Mouse (Mus musculus): ENCODE measurements at regions not wholly inside any gene's neighbourhood (a gene's known extent, or its start where the extent isn't known, plus 50 kb on each side); places are given as distances from the start of the nearest gene placed in this dataset.

DNA sequence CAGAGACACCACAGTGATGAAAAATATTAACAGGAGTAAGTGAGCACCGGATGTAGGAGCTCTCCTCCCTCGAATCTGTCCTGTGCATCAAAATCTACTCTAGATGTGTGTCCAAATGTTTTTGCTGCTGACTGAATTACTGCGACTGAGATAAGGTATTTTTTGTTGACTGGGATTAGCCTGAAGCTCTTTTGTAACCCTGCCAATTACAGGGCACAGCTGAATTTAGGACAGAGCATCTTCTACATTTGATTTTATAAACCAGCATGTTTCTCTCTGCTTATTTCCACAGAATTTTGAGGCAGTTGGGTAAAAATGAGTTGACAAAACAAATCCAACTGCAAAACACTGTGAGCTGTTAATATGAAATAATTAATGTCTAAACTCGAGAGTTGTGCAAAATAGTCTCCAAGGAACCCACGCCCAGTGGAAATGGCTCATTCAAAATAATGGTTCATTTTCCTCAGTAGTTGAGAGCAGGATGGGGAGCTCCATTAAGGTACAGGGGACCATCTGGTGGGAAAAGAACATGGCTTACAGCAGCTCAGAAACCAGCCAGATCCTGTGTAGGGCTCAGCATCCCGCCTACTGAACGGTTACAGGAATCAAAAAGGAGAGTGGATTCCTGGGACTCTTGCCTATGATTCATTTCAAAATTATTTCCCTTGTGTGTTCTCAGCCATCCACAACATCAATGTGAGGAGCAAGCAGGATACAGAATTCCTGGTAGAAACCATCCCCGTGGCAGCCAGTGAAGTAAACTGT, 76.1 kb downstream of the 1700129C05Rik start:
- TF ChIP-seq MYOD1 (IDR thresholded peaks at IDR 0.05; ENCODE audit: control insufficient read depth, insufficient read length, low read depth) (no peak), CTCF (IDR thresholded peaks at IDR 0.05; ENCODE audit: control insufficient read depth, insufficient read depth, insufficient read length) (no peak), MAX (IDR thresholded peaks at IDR 0.05) (no peak), USF1 (IDR thresholded peaks at IDR 0.05; ENCODE audit: low read depth) (no peak), MYOG (IDR thresholded peaks at IDR 0.05; ENCODE audit: control insufficient read depth, extremely low read depth, insufficient read length) (no peak), FOSL1 (IDR thresholded peaks at IDR 0.05; ENCODE audit: insufficient read depth, low read length, poor library complexity, severe bottlenecking) (no peak), CEBPB (IDR thresholded peaks at IDR 0.05; ENCODE audit: low read depth) (no peak)

Measured in C2C12 (cell line).